Mouse (Mus musculus): Measurements from ENCODE around the gene Gm17631. TPM values are rescaled to one million over a fixed set of nuclear protein-coding genes. Genes with fewer than 3 reads are reported as not detected.
"Not testable (repeated sequence)": the region's sequence is repeated elsewhere in the genome, so short reads cannot be mapped to it uniquely, and the experiment has no call there.

Gm17631 gene
- not detected in 2 replicates for polyA plus RNA-seq (2012; rRNA removed)

- not testable (repeated sequence) for DNase-seq (ENCODE audit: low read depth)
Observed at GRCm38 (mm10) chr6:129862349-129862748, at the start of gene Gm17631. Gene Gm17631 (plus strand): TSS chr6:129862649.

- DNase-seq (ENCODE audit: low read depth) = no peak
Observed at GRCm38 (mm10) chr6:129817731-129818130, 44.7 kb upstream of the Gm17631 start.

- DNase-seq (ENCODE audit: low read depth) = no peak
Observed at GRCm38 (mm10) chr6:129824004-129824403, 38.4 kb upstream of the Gm17631 start.

GRCm38 (mm10) chr6:129825559-129825958 lies 36.9 kb upstream of the Gm17631 start:
- no peak for DNase-seq (ENCODE audit: low read depth)

- no peak for DNase-seq (ENCODE audit: low read depth)
Observed at GRCm38 (mm10) chr6:129876549-129876948, 14.1 kb downstream of the Gm17631 start, which contains the start of gene Klra17. Gene Klra17 (minus strand): TSS chr6:129876672.

GRCm38 (mm10) chr6:129882525-129882924 lies 20.1 kb downstream of the Gm17631 start:
- no peak for DNase-seq (ENCODE audit: low read depth)

Other genes with a start within 250 kb of the Gm17631 start
- gene Klrk1, start 238.8 kb upstream of the Gm17631 start, polyA plus RNA-seq (2012; rRNA removed) = 0.47 and 0.58 TPM in 2 replicates
- 0.34 TPM in 1 of 2 replicates, not detected in the other for gene Klrc3, start 219.3 kb upstream of the Gm17631 start, polyA plus RNA-seq (2012; rRNA removed)
- 0.16 TPM in 1 of 2 replicates, not detected in the other for gene Klrc2, start 202.0 kb upstream of the Gm17631 start, polyA plus RNA-seq (2012; rRNA removed)
- gene Klrc1, start 183.7 kb upstream of the Gm17631 start, polyA plus RNA-seq (2012; rRNA removed) = 0.43 and 0.55 TPM in 2 replicates
- gene Klri1, start 145.5 kb upstream of the Gm17631 start, polyA plus RNA-seq (2012; rRNA removed) = 0.15 TPM in 1 of 2 replicates, not detected in the other
- gene Klri2, start 122.2 kb upstream of the Gm17631 start, polyA plus RNA-seq (2012; rRNA removed) = 0.08 TPM in 1 of 2 replicates, not detected in the other
- gene Gm156, start 78.4 kb upstream of the Gm17631 start, polyA plus RNA-seq (2012; rRNA removed) = not detected in 2 replicates
- gene Klra17, start 14.0 kb downstream of the Gm17631 start, polyA plus RNA-seq (2012; rRNA removed) = 0.12 TPM in 1 of 2 replicates, not detected in the other
- not detected in 2 replicates for gene Klra5, start 55.0 kb downstream of the Gm17631 start, polyA plus RNA-seq (2012; rRNA removed)
- not detected in 2 replicates for gene Klra6, start 164.3 kb downstream of the Gm17631 start, polyA plus RNA-seq (2012; rRNA removed)
- gene Klra4, start 204.6 kb downstream of the Gm17631 start, polyA plus RNA-seq (2012; rRNA removed) = not detected in 2 replicates

Measured in gonadal fat pad, adult 2 months (tissue).